Mouse (Mus musculus) hindbrain, embryonic 14.5 days (tissue): ENCODE measurements around the gene Mfsd11. TPM values are rescaled to one million over a fixed set of nuclear protein-coding genes. Genes with fewer than 3 reads are reported as not detected.

Experiments
- ATAC-seq: fragments of 200-750 bp; cut with Nextera tagmentation; 2 replicates; pipeline ENCODE4 v1.8.0; 2017; ENCODE audit warnings: moderate number of reproducible peaks, mild to moderate bottlenecking, moderate TSS enrichment, moderate library complexity; ENCODE audit not compliant: low FRiP score
- DNase-seq: peaks from one replicate; pipeline ENCODE4 v3.0.0-alpha.2; 2015; ENCODE audit warnings: low spot score
- H3K27ac ChIP-seq: fragments of 300-500 bp; sonication (generic); 2 replicates; pipeline ENCODE4 v1.5.1; 2014; ENCODE audit warnings: mild to moderate bottlenecking, moderate library complexity
- H3K27me3 ChIP-seq: fragments of 300-500 bp; sonication (generic); 2 replicates; pipeline ENCODE4 v1.6.1; 2014; ENCODE audit warnings: mild to moderate bottlenecking, low read length, mixed read lengths; ENCODE audit not compliant: control insufficient read depth, insufficient read depth
- H3K36me3 ChIP-seq: fragments of 300-500 bp; sonication (generic); replicated peaks from 2 replicates; pipeline ENCODE4 v1.6.1; 2014; ENCODE audit not compliant: control insufficient read depth, insufficient read depth
- H3K4me1 ChIP-seq: fragments of 300-500 bp; sonication (generic); replicated peaks from 2 replicates; pipeline ENCODE4 v1.6.1; 2014; ENCODE audit warnings: antibody characterized with exemption, low read length, mixed read lengths; ENCODE audit not compliant: control insufficient read depth, insufficient read depth
- H3K4me2 ChIP-seq: fragments of 300-500 bp; sonication (generic); replicated peaks from 2 replicates; pipeline ENCODE4 v1.6.1; 2014; ENCODE audit warnings: mild to moderate bottlenecking, moderate library complexity
- H3K4me3 ChIP-seq: fragments of 300-500 bp; sonication (generic); replicated peaks from 2 replicates; pipeline ENCODE4 v1.5.1; 2014; ENCODE audit warnings: mild to moderate bottlenecking, low read length
- H3K9ac ChIP-seq: fragments of 300-500 bp; sonication (generic); 2 replicates; pipeline ENCODE4 v1.6.1; 2014
- H3K9me3 ChIP-seq: fragments of 300-500 bp; sonication (generic); 2 replicates; pipeline ENCODE4 v1.6.1; 2016; ENCODE audit warnings: low read length; ENCODE audit not compliant: control insufficient read depth
- WGBS: fragments of 180-500 bp; shearing (Covaris S2); extraction: QIAGEN DNeasy Blood & Tissue Kit; methylation state at CpG from one replicate; pipeline ENCODE4 v1.1.7; 2014; 5-methylcytosine and 5-hydroxymethylcytosine counted together
- polyA plus RNA-seq: library from polyadenylated mRNA; unstranded; fragments of >200 nt; fragmentation: Nextera tagmentation; extraction: Ambion mirVana; gene quantifications from 2 replicates; pipeline ENCODE4 v1.2.1, GENCODE M21; 2014

Mfsd11 gene
- polyA plus RNA-seq, 1 experiment from 2014 or later: 54.4 TPM

DNA sequence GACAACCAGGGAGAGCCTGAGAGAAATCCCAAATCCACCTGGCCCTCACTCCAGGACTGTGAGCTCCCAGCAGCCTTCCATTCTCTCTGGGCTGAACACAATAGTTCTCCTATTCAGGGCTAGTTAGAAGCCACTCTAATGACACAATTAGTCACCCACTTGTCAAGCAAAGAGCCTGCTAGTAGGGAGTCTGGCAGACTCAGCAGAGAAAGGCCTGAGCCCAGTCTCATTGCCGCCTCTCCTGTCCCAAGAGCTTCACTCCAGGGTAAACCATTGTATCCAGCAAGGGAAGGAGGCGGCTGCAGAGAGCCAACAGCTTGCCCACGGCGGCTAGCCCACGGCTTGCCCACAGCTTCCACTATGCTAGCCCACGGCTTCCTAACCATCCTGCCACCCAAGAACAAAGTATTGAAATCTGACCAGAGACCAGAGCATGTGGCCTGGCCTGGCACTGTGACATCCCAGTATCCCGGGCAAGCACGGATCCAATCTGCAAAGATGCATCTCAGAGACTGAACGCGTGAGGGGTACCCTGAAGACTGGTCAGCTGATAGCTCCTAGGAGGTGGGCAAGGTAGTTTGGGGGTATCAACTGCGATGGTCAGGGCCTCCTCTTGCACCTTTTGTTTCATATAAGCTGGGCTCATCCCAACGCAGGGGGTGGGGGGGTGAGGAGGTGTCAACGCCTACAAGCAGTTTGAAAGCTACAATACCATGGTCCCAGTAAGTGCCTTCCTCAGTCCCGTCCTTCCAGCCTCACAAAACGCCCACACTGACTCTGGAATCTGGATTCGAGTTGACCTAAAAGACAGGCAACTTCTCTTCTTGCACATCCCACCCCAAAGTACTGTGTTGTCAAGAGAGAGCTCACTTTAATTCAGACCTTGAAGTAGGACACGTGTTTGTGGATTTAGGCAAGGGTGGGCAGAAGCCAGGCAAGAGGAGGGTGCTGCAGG lies 25.4 kb upstream of the Mfsd11 start:
- H3K4me2 ChIP-seq: peak overlapping the region; percentile 90
- H3K27me3 ChIP-seq: no peaks in the 10 kb centered on the region
- WGBS: 11% methylated on average over 17 of the region's 17 CpGs
- ATAC-seq (peak; percentile 15; the same call in 1 of the 2 replicates), DNase-seq (peak; percentile 63)
- no peaks in the 10 kb centered on the region for H3K9me3 ChIP-seq
- peak overlapping the region; percentile 71 for H3K4me3 ChIP-seq
- peak overlapping the region; percentile 73 for H3K27ac ChIP-seq
- H3K9ac ChIP-seq: peak overlapping the region; percentile 84
- H3K36me3 ChIP-seq: 0 out of 2 replicates have a peak, but pooled peaks cover 8% of the 10 kb centered on the region
- peaks cover 22% of the 10 kb centered on the region for H3K4me1 ChIP-seq

DNA sequence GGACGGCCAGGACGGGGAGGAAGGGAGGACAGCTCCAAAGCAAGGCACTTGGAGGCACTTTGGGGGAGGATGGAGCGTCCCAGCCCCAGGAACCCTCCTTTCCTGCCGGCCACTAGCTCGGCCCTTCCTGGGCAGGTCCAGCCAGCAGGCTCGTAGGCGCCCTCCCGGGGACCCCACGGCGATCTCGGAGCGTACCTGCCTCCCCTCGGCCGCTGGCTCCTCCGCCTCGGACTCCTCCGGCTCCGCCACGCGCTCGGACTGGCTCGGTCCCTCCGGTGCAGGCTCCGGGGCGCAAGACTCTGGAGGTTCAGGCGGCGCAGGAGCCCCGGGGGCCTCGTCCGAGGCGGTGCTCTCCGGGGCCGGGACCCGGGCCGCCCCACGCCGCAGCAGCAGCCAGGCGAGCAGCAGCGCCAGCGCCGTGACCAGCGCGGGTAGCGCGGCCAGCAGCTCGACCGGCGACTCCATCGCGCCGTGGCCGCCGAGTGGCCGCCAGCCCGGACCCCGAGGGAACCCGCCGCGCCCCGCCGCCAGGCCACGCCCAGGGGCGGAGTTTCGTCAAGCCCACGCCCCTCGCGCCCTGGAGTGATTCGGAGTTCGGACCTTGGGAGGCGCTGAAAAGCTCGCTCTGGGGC lies 24.6 kb upstream of the Mfsd11 start, which contains the start of gene Mxra7:
Mxra7 (minus strand) TSS at position 513 of the 632 bp plus-strand sequence.
- Histone ChIP-seq H3K27me3 (no peaks in the 10 kb centered on the region), H3K4me2 (peak within 1 kb of the TSS; percentile 90), H3K36me3 (0 out of 2 replicates have a peak, but pooled peaks cover 8% of the 10 kb centered on the region), H3K9ac (peak within 1 kb of the TSS; percentile 84), H3K27ac (peak within 1 kb of the TSS; percentile 73), H3K4me1 (peaks cover 22% of the 10 kb centered on the region), H3K4me3 (peak within 1 kb of the TSS; percentile 71), H3K9me3 (no peaks in the 10 kb centered on the region)
- ATAC-seq: peak; percentile 36
- peak; percentile 74 for DNase-seq
- under 1% methylated on average over 66 of the region's 71 CpGs for WGBS

DNA sequence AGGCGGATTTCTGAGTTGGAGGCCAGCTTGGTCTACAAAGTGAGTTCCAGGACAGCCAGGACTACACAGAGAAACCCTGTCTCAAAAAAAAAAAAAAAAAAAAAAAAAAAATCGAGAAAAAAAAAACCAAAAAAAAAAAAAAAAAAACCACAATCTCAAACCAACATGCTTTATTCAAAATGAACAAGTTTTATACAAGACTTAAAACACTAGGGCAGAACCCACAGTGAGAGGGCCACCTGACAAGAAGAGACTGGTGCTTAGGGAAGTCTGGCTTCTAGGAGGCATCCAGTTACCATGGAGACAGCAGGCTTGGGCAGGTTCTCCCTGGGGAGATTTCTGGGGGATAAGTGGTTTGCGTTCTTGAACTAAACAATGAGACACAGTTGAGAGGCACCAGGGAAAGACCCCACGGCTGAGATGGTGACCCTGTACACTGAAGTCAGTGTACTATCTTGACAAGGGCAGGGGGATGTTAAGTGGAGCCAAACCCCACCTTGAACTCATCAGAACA lies 20.0 kb upstream of the Mfsd11 start:
- Histone ChIP-seq H3K4me2 (no peak overlapping the region), H3K4me3 (no peak overlapping the region), H3K4me1 (peaks cover 4% of the 10 kb centered on the region; the same call in 1 of the 2 replicates), H3K27me3 (no peaks in the 10 kb centered on the region), H3K9ac (no peak overlapping the region), H3K9me3 (no peaks in the 10 kb centered on the region), H3K27ac (no peak overlapping the region), H3K36me3 (peaks cover 52% of the 10 kb centered on the region)
- DNase-seq (no peak), ATAC-seq (no peak)
- WGBS: 26% methylated on average over 4 of the region's 4 CpGs

DNA sequence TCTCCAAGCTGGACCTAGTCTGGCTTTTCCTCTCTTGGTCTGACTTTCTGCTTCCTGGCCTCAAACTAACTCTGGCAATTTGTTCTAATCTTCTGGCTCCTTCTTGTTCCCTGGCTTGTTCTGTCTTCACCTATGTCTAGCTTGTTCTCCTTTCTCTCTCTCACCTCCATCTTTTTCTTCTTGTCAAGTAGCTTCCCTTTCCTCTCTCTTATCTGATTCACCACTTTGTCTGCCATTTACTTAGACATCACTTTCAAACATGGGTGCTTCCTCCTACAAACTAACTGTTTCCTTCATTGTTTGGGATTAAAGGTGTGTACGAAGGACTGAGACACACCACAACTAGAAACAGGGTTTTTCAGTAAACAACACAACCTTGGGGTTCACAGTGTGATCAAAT lies 17.3 kb upstream of the Mfsd11 start:
- 95% methylated on average over 1 of the region's 1 CpGs for whole genome bisulfite sequencing

DNA sequence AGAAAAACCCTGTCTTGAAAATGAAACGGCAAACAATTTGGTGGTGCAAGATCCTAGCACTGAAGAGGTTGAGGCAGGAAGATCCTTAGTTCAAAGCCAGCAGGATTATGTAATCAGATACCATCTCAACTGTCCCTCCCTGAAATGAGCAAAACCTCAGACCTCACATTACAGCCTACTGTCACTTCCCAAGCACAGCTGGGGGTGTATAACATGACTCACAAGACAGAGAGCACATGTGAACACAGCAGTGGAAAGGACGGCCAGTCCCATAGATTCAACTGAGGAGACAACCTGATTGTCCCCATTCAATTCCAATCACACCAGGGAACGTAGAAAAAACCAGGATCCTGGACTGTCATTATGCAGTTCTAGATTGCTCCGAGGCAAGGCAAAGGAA lies 16.0 kb upstream of the Mfsd11 start:
- peaks cover 88% of the 10 kb centered on the region for H3K36me3 ChIP-seq
- 97% methylated on average over 4 of the region's 4 CpGs for WGBS
- no peaks in the 10 kb centered on the region for H3K9me3 ChIP-seq
- ATAC-seq (no peak), DNase-seq (no peak)
- no peak overlapping the region for H3K9ac ChIP-seq
- H3K27me3 ChIP-seq: no peaks in the 10 kb centered on the region
- H3K4me2 ChIP-seq: no peak overlapping the region
- H3K4me1 ChIP-seq: peaks cover 16% of the 10 kb centered on the region
- no peak overlapping the region for H3K4me3 ChIP-seq
- H3K27ac ChIP-seq: no peak overlapping the region

More for the DNA sequence above, 17.3 kb upstream of the Mfsd11 start:
- Histone ChIP-seq H3K9ac (no peak overlapping the region), H3K36me3 (peaks cover 80% of the 10 kb centered on the region), H3K9me3 (no peaks in the 10 kb centered on the region), H3K4me1 (peaks cover 4% of the 10 kb centered on the region; the same call in 1 of the 2 replicates), H3K27ac (no peak overlapping the region), H3K4me3 (no peak overlapping the region), H3K4me2 (no peak overlapping the region), H3K27me3 (no peaks in the 10 kb centered on the region)
- DNase-seq: no peak
- no peak for ATAC-seq

DNA sequence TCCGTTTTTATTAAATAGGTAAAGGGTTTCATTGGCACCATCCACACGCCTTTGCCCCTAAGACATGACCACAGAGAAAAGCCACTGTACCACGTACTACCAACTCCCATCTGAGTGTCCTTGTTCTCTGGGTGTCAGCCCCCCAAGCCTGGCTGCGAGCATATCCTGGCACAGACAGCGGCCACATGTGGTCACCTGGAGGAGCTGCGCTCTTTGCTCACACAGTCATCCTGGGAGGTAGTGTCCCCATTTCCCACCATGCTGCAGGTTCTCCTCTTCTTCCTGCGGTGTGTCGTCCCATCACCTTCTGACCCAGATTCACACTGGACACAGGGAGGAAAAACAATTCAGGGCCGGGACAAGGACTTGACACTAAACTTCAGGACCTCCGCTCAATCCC lies 14.8 kb upstream of the Mfsd11 start:
- Histone ChIP-seq H3K4me2 (no peak overlapping the region), H3K4me1 (peaks cover 24% of the 10 kb centered on the region), H3K4me3 (no peak overlapping the region), H3K27ac (no peak overlapping the region), H3K9ac (no peak overlapping the region), H3K36me3 (peaks cover 84% of the 10 kb centered on the region), H3K9me3 (no peaks in the 10 kb centered on the region), H3K27me3 (no peaks in the 10 kb centered on the region)
- DNase-seq (no peak), ATAC-seq (no peak)
- 94% methylated on average over 10 of the region's 10 CpGs for WGBS

DNA sequence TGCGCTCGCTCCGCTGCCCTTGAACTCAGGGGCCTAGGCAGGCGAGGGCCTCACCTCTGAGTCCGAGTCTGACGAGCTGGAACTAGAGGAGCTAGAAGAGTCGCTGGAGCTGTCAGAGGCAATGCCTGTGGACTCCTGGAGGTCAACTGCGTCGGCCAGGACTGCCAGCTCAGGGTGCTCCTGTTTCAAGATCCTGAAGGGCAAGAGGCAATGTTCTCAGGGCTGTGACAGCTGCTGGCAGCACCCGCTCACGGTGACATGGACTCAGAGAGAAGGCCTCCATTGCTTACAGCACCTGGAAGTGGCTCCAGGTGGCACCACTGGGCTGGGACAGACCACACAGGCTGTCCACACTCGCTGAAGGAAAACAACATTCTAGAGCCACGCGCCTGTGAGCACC lies 13.3 kb upstream of the Mfsd11 start:
- no peak overlapping the region for H3K4me3 ChIP-seq
- H3K36me3 ChIP-seq: peaks cover 73% of the 10 kb centered on the region
- DNase-seq (no peak), ATAC-seq (no peak)
- H3K27ac ChIP-seq: no peak overlapping the region
- no peak overlapping the region for H3K4me2 ChIP-seq
- H3K9ac ChIP-seq: no peak overlapping the region
- H3K27me3 ChIP-seq: no peaks in the 10 kb centered on the region
- H3K4me1 ChIP-seq: peaks cover 26% of the 10 kb centered on the region
- 89% methylated on average over 14 of the region's 14 CpGs for WGBS
- H3K9me3 ChIP-seq: no peaks in the 10 kb centered on the region

DNA sequence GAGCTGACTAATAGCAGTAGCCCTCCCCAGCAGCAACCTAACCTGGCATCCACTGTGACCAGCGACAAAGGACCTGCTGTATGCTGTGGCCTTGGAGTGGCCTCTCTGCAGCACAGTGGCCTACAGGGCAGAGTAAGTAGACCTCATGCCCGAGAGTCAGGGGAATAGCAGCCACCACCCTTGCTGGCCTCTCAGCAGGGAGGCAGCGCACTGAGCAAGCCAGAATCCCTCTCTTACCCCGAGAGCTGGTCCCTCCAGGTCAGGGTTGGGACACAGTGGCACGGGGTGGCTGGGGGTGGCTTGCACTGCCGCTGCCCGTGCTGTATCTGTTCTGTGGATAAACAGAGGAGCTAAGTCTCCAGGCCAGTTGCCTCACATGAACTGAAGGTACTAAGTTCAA lies 12.6 kb upstream of the Mfsd11 start:
- Histone ChIP-seq H3K27ac (no peak overlapping the region), H3K4me3 (no peak overlapping the region), H3K4me1 (peaks cover 32% of the 10 kb centered on the region), H3K27me3 (no peaks in the 10 kb centered on the region), H3K36me3 (peaks cover 66% of the 10 kb centered on the region), H3K9ac (peak overlapping the region; percentile 31; the same call in 1 of the 2 replicates), H3K9me3 (no peaks in the 10 kb centered on the region), H3K4me2 (peak overlapping the region; percentile 90)
- WGBS: 80% methylated on average over 7 of the region's 7 CpGs
- DNase-seq: no peak
- no peak for ATAC-seq

DNA sequence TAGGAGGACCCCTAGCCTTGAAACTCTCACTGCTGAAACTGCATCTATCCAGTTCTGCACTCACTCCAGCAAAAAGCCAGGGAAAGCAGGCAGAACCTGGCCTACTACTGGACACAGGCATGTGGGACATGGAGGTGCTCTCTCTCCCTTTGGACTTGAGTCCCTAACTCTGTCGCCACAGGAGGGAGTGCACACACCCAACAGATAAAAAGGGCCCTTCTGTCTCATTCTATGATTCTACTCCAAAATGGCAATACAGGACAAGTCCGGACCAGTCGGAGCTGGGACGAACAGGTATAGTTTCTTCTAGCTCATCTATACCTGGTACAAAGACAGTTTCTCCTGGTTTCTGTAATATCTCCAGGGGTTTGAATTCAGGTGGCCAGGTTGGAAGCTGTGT lies 11.5 kb upstream of the Mfsd11 start:
- Histone ChIP-seq H3K4me3 (peak overlapping the region; percentile 80), H3K4me2 (peak overlapping the region; percentile 90), H3K36me3 (peaks cover 55% of the 10 kb centered on the region), H3K9me3 (no peaks in the 10 kb centered on the region), H3K9ac (peak overlapping the region; percentile 87), H3K4me1 (peaks cover 35% of the 10 kb centered on the region), H3K27me3 (no peaks in the 10 kb centered on the region), H3K27ac (no peak overlapping the region)
- DNase-seq (no peak), ATAC-seq (no peak)
- 89% methylated on average over 4 of the region's 4 CpGs for WGBS
